Mouse (Mus musculus): Measurements from ENCODE around the gene Skap1.

DNA sequence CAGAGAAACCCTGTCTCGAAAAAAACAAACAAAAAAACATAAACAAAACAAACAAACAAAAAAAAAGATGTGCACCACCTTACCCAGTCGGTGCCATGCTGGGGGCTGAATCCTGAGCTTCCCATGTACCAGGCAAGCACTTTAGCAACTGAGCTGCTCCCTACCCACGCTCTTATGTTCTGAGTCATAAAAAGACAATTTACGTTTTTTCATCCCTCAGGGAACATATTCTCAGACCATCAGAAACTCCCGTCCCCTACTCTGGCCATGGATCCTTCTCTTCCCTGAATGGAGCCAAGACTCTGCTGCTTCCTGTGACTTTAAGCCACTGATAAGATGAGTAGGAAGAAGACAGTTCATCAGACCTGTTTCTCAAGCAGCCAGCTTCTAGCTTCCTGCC lies 294.0 kb downstream of the Skap1 start:
- TF ChIP-seq CTCF (IDR thresholded peaks at IDR 0.05; ENCODE audit: low read depth) (no peak), EP300 (IDR thresholded peaks at IDR 0.05; ENCODE audit: low read depth) (no peak)
